Mouse (Mus musculus): ENCODE measurements around the gene Dazap2. TPM values are rescaled to one million over a fixed set of nuclear protein-coding genes. Genes with fewer than 3 reads are reported as not detected.
"Not testable (repeated sequence)": the region's sequence is repeated elsewhere in the genome, so short reads cannot be mapped to it uniquely, and the experiment has no call there.

Gene Dazap2
- polyA plus RNA-seq, 1 experiment from 2014 or later, result 124 TPM

DNA sequence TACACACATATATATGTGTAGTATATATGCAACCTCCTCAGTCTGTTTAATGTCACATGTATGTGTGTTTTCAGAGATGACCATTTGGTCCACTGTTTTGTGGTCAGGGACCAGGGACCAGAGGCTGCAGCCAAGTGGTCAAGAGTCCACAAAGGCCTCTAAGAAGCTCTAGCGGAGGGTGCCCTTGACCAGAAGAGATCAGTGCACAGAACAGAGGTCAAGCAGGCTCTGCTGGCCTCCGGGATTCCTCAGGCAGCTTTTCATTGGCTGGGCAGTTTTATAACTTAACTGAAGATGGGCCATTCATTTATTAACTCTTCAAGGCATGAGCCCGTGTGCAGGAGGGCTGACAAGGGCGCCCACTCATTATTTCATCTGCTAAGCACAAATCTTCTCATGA lies 28.0 kb upstream of the Dazap2 start:
- H3K4me2 ChIP-seq, result no peak overlapping the region
- H3K27ac ChIP-seq, result no peak overlapping the region
- ATAC-seq (ENCODE audit: insufficient number of reproducible peaks, insufficient read depth, low FRiP score, low TSS enrichment, low read depth), result no peak
- H3K4me1 ChIP-seq (replicated peaks), result no peaks in the 10 kb centered on the region
- 72% methylated on average over 4 of the region's 4 CpGs for WGBS
- H3K9me3 ChIP-seq, result no peaks in the 10 kb centered on the region
- H3K9ac ChIP-seq (replicated peaks), result no peak overlapping the region
- H3K27me3 ChIP-seq, result no peaks in the 10 kb centered on the region; the same call in 1 of the 2 replicates
- H3K36me3 ChIP-seq, result peaks cover 20% of the 10 kb centered on the region; the same call in 1 of the 2 replicates
- no peak overlapping the region for H3K4me3 ChIP-seq (replicated peaks)

DNA sequence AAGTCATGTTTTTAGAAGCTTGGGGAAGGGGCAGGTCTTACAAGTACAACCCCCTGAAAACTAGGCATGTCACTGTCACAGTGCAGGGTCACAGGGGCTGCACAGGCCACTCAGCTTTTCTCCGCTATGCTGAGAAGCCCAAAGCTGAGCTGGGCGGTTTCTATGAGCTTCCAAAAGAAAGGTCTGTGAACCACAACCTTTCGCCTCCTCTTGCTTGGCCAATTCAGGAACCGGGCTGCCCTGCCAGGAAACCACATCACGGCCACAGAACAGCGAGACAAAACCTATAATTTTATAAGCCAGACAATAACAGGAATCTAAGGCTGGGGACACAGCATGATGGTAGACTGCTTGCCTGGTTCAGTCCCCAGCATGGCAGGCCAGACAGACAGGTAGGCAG lies 26.9 kb upstream of the Dazap2 start:
- whole genome bisulfite sequencing, result 84% methylated on average over 6 of the region's 6 CpGs
- no peaks in the 10 kb centered on the region; the same call in 1 of the 2 replicates for H3K27me3 ChIP-seq
- H3K4me1 ChIP-seq (replicated peaks), result no peaks in the 10 kb centered on the region
- no peak overlapping the region for H3K9ac ChIP-seq (replicated peaks)
- no peak overlapping the region for H3K4me3 ChIP-seq (replicated peaks)
- no peak overlapping the region for H3K27ac ChIP-seq
- H3K9me3 ChIP-seq, result no peaks in the 10 kb centered on the region
- peaks cover 20% of the 10 kb centered on the region; the same call in 1 of the 2 replicates for H3K36me3 ChIP-seq
- no peak for ATAC-seq (ENCODE audit: insufficient number of reproducible peaks, insufficient read depth, low FRiP score, low TSS enrichment, low read depth)
- H3K4me2 ChIP-seq, result no peak overlapping the region

DNA sequence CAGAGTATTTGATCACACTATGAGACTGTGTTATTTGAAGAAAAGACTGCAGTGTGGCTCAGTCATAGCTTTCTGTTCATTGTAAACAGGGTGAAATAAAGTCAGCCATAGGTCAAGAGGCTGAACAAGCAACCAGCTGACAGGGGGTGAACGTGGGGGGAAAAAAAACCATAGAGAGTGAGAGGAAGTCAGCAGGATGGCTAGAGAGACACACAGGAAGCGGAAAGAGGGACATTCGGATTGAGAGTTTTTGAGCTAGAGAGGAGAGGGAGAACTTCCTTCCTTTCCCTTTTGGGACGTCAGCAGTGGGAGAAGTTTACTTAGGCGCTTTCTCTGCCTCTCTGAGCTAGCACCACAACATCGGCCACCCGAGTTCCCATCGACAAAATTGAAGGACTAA lies 24.7 kb upstream of the Dazap2 start:
- Histone ChIP-seq H3K4me2 (no peak overlapping the region), H3K4me1 (replicated peaks) (no peaks in the 10 kb centered on the region), H3K27ac (no peak overlapping the region), H3K4me3 (replicated peaks) (no peak overlapping the region), H3K9ac (replicated peaks) (no peak overlapping the region), H3K36me3 (peaks cover 19% of the 10 kb centered on the region; the same call in 1 of the 2 replicates), H3K9me3 (no peaks in the 10 kb centered on the region), H3K27me3 (no peaks in the 10 kb centered on the region; the same call in 1 of the 2 replicates)
- 77% methylated on average over 8 of the region's 8 CpGs for WGBS
- ATAC-seq (ENCODE audit: insufficient number of reproducible peaks, insufficient read depth, low FRiP score, low TSS enrichment, low read depth), result no peak

DNA sequence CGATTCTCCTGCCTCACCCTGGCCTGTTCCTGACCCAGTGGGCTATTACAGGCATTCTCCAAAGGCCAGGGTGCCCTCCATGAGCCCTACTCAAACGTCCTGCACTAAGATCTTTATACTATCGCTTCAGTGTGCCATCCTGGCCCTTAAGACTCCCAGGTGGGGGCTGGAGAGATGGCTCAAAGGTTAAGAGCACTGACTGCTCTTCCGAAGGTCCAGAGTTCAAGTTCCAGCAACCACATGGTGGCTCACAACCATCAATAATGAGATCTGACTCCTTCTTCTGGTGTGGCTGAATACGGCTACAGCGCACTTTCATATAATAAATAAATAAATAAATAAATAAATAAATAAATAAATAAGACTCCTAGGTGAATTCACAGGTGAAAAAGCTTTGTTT lies 22.3 kb upstream of the Dazap2 start:
- Histone ChIP-seq H3K4me3 (replicated peaks) (no peak overlapping the region), H3K4me1 (replicated peaks) (no peaks in the 10 kb centered on the region), H3K9me3 (no peaks in the 10 kb centered on the region), H3K27me3 (peaks cover 11% of the 10 kb centered on the region), H3K9ac (replicated peaks) (no peak overlapping the region), H3K4me2 (no peak overlapping the region), H3K27ac (no peak overlapping the region), H3K36me3 (no peaks in the 10 kb centered on the region)
- no peak for ATAC-seq (ENCODE audit: insufficient number of reproducible peaks, insufficient read depth, low FRiP score, low TSS enrichment, low read depth)
- WGBS, result 84% methylated on average over 6 of the region's 6 CpGs

DNA sequence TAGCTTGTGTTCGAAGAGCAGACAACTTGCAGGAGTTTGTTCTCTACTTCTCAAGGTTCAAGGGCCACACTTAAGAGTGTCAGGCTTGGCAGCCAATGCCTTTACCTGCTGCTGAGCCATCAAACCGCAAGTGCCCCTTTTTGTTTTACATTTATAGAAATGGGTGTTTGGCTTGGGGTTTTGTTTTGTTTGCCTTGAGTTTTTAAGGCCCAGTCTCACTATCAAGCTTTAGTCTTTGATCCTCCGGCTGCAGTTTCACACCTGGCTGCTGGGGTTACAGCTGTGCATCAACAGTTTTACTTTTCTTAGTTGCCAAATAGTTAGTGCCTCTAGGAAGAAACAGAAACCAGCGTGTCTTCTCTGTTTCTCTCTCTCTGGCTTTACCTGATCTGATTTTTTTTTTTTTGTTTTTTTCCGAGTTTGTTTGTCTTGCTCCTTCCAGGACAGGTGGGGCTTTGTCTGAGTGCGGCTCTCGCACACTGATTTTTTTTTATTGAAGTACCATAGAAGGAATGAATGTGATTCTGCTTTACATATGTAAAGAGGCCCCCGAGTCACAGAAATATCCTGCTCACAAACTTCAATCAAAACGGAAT lies 16.8 kb upstream of the Dazap2 start:
- Histone ChIP-seq H3K27ac (no peak overlapping the region), H3K9me3 (no peaks in the 10 kb centered on the region), H3K4me2 (peak overlapping the region; percentile 99), H3K27me3 (peaks cover 53% of the 10 kb centered on the region), H3K36me3 (no peaks in the 10 kb centered on the region), H3K9ac (replicated peaks) (no peak overlapping the region), H3K4me1 (replicated peaks) (peaks cover 17% of the 10 kb centered on the region), H3K4me3 (replicated peaks) (peak overlapping the region; percentile 82)
- 14% methylated on average over 9 of the region's 9 CpGs for WGBS
- no peak for ATAC-seq (ENCODE audit: insufficient number of reproducible peaks, insufficient read depth, low FRiP score, low TSS enrichment, low read depth)

DNA sequence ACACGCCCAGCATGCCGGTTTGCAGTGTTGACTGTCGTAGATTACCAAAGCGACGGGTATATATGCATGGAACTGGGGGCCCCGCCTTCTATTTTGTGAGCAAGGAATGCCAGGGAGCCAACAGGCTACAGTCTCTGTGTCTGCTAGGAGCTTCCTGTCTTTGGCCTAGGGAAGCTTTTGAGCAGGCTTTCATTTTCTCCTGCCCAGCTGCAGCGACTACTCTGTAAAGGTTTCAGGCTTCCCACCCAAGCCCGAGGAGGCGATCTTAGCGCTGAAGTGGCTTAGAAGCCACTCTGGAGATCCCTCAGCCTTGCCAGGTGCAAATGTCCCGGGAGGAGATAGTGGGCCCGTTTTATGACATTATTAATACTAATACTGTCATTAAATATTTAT lies 16.3 kb upstream of the Dazap2 start:
- H3K4me3 ChIP-seq (replicated peaks), result peak overlapping the region; percentile 82
- H3K27me3 ChIP-seq, result peaks cover 58% of the 10 kb centered on the region
- H3K4me2 ChIP-seq, result peak overlapping the region; percentile 99
- WGBS, result 1% methylated on average over 12 of the region's 12 CpGs
- H3K9ac ChIP-seq (replicated peaks), result peak overlapping the region; percentile 89
- no peak overlapping the region for H3K27ac ChIP-seq
- no peaks in the 10 kb centered on the region for H3K9me3 ChIP-seq
- ATAC-seq (ENCODE audit: insufficient number of reproducible peaks, insufficient read depth, low FRiP score, low TSS enrichment, low read depth), result no peak
- H3K4me1 ChIP-seq (replicated peaks), result peaks cover 17% of the 10 kb centered on the region
- H3K36me3 ChIP-seq, result no peaks in the 10 kb centered on the region

DNA sequence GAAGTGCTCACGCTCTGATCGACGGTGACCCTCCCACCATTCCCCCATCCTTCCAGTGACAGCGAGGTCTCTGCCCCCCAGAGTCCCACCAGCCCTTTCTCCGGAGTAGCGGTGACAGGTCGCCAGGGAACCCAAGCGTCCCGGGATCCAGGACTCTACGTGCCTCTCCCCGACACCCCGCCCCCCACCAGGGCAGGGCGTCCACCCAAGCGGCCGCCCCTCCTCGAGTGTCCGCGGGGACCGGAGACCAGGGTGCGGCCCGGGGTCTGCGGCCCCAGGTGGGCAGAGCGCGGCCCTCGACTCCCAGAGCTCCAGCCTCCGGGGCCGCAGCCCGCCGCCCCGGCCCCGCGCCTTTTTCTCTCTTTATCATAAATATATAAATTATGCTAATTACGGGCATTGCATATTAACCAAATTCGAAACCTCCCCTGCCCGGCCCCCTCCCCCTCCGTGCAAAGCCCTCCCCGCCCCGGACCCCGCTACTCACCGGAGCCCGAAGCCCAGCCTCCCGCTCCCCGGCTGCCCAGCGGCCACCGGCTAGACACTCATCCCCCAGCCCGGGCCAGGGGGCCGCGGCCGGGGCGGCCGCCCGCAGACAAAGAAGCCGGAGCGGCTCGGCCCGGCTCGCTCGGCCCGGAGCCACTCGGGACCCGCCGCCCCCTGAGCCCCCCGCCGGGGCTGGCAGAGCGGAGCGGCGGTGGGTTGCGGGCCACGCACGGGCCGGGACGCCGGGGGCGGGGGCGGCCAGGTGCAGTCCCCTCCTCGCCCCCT lies 15.7 kb upstream of the Dazap2 start, which contains the start of gene Pou6f1:
Gene Pou6f1 (minus strand): TSS at position 709 of the 771 bp plus-strand sequence.
- Histone ChIP-seq H3K9ac (replicated peaks) (peak within 1 kb of the TSS; percentile 89), H3K9me3 (no peaks in the 10 kb centered on the region), H3K27ac (no peak within 1 kb of the TSS), H3K27me3 (peaks cover 62% of the 10 kb centered on the region), H3K4me3 (replicated peaks) (peak within 1 kb of the TSS; percentile 82), H3K4me1 (replicated peaks) (peaks cover 19% of the 10 kb centered on the region), H3K36me3 (no peaks in the 10 kb centered on the region), H3K4me2 (peak within 1 kb of the TSS; percentile 99)
- WGBS, result under 1% methylated on average over 64 of the region's 76 CpGs
- ATAC-seq (ENCODE audit: insufficient number of reproducible peaks, insufficient read depth, low FRiP score, low TSS enrichment, low read depth), result peak; percentile 60

DNA sequence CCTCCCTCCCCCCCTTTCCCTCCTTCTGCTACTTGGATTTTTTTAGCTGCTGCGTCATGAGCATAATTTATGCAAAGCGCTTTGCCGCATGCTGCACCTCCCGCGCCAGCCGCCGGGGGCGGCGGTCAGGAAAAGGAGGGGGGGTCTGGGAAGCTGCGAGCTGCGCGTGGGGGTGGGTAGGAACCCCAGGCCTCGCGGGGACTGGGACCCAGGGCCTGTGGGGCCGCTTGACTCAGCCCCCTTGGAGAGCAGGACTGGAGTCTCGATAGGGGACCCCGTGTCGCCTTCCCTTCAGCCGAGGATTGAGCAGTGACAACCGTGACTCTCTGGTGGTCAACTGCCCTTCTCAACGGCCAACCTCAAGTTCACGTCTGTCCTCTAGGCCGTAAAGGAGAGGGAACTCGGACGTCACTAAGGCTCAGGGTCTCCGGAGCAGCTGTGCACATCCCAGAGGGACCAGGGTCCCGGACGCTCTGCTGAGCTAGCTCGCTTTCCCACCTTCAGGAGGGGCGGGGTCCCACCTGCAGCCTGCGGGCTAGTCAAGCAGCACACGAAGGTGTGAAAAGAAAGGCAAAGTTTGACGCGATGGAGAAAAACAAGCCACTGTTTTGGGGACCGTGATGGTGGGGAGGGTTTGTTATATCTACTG lies 15.0 kb upstream of the Dazap2 start:
- H3K4me2 ChIP-seq, result peak overlapping the region; percentile 99
- H3K4me1 ChIP-seq (replicated peaks), result peaks cover 24% of the 10 kb centered on the region
- peak; percentile 77 for ATAC-seq (ENCODE audit: insufficient number of reproducible peaks, insufficient read depth, low FRiP score, low TSS enrichment, low read depth)
- no peaks in the 10 kb centered on the region for H3K9me3 ChIP-seq
- H3K36me3 ChIP-seq, result no peaks in the 10 kb centered on the region
- no peak overlapping the region for H3K27ac ChIP-seq
- H3K4me3 ChIP-seq (replicated peaks), result peak overlapping the region; percentile 82
- WGBS, result under 1% methylated on average over 35 of the region's 35 CpGs
- peak overlapping the region; percentile 89 for H3K9ac ChIP-seq (replicated peaks)
- peaks cover 69% of the 10 kb centered on the region for H3K27me3 ChIP-seq

DNA sequence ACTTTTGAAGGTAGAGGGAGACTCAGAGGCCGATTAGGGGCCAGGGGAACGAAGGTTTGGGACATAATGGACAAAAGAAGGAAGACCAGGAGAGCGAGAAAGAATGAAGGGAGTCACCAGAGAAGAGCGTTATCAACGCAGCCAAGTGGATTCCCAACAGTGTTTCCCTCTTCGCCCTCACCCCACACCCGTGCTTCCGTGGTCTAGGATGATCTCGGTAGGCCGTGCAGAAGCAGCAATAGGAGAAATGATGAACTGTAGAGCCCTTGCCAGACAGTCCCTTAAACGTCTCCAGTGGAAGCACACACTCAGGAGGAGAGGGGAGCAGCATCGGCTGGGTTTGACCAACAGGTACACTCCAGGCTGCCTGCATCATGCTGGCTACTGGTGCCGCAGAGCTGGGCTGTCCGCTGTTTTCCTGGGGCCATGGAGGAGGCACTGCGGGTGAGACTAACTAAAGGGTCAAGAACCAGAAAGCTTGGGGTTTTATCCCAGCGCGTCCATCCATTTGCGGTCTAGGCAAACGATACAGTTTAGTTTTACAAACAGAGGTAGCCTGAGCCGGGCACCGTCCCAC lies 14.4 kb upstream of the Dazap2 start:
- ATAC-seq (ENCODE audit: insufficient number of reproducible peaks, insufficient read depth, low FRiP score, low TSS enrichment, low read depth), result no peak
- Histone ChIP-seq H3K4me3 (replicated peaks) (peak overlapping the region; percentile 82), H3K4me2 (peak overlapping the region; percentile 99), H3K4me1 (replicated peaks) (peaks cover 24% of the 10 kb centered on the region), H3K27ac (no peak overlapping the region), H3K9me3 (no peaks in the 10 kb centered on the region), H3K27me3 (peaks cover 75% of the 10 kb centered on the region), H3K9ac (replicated peaks) (0 out of 2 replicates have a peak overlapping the region, but pooled peaks have one; percentile 89), H3K36me3 (no peaks in the 10 kb centered on the region)
- 11% methylated on average over 21 of the region's 21 CpGs for WGBS

DNA sequence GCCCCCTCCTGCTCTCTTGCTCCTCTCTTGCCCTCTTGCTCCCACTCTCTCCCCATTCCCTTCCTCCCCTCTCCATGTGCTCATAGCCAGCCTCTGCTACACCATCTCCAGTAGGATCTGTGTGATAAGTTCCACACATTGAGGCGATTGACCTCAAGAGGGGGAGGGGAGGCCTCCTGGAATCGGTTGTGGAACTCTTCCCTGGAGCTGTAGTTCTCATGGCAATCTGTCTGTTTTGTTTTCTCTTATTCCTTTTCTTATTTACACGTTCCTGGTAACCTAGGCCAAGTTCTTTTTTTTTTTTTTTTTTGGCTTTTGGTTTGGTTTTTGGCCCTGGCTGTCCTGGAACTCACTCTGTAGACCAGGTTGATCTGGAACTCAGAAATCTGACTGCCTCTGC lies 13.5 kb upstream of the Dazap2 start:
- Histone ChIP-seq H3K27ac (no peak overlapping the region), H3K36me3 (no peaks in the 10 kb centered on the region), H3K4me3 (replicated peaks) (no peak overlapping the region), H3K4me1 (replicated peaks) (peaks cover 24% of the 10 kb centered on the region), H3K9me3 (no peaks in the 10 kb centered on the region), H3K9ac (replicated peaks) (no peak overlapping the region), H3K4me2 (no peak overlapping the region), H3K27me3 (peaks cover 71% of the 10 kb centered on the region)
- no peak for ATAC-seq (ENCODE audit: insufficient number of reproducible peaks, insufficient read depth, low FRiP score, low TSS enrichment, low read depth)
- 45% methylated on average over 3 of the region's 3 CpGs for WGBS

DNA sequence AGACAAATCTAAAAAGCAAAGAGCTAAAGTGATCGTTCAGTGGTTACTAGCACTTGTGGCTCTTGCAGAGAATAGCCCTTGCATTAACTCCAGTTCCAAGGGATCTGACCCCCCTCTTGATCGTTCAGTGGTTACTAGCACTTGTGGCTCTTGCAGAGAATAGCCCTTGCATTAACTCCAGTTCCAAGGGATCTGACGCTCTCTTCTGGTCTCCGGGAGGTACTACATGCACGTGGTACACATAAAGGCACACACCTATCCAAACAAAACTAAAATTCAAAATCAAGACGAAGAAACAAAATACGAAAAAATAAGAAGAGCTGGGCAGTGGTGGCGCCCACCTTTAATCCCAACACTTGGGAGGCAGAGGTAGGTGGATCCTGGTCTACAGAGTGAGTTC lies 8.5 kb upstream of the Dazap2 start:
- not testable (repeated sequence) for H3K9ac ChIP-seq (replicated peaks); H3K36me3 ChIP-seq; H3K4me3 ChIP-seq (replicated peaks); H3K9me3 ChIP-seq; H3K27ac ChIP-seq; H3K4me1 ChIP-seq (replicated peaks); ATAC-seq (ENCODE audit: insufficient number of reproducible peaks, insufficient read depth, low FRiP score, low TSS enrichment, low read depth); H3K4me2 ChIP-seq
- H3K27me3 ChIP-seq, result peaks cover 38% of the 10 kb centered on the region
- WGBS, result 89% methylated on average over 8 of the region's 8 CpGs

All from limb, embryonic 12.5 days (tissue).